Mouse (Mus musculus) olfactory bulb, adult 2 months (tissue): ENCODE data around the gene Spg21.

Experiments
- CTCF ChIP-seq: fragments of 200-500 bp; IDR thresholded peaks from 2 replicates; pipeline ENCODE4 v1.5.1; 2012; ENCODE audit warnings: low read depth, mild to moderate bottlenecking, low read length, moderate library complexity; ENCODE audit not compliant: insufficient read depth
- POLR2A ChIP-seq: fragments of 200-500 bp; IDR thresholded peaks from 2 replicates; pipeline ENCODE4 v1.6.1; 2012; ENCODE audit warnings: mild to moderate bottlenecking, low read depth, low read length, moderate library complexity; ENCODE audit not compliant: insufficient read depth

DNA sequence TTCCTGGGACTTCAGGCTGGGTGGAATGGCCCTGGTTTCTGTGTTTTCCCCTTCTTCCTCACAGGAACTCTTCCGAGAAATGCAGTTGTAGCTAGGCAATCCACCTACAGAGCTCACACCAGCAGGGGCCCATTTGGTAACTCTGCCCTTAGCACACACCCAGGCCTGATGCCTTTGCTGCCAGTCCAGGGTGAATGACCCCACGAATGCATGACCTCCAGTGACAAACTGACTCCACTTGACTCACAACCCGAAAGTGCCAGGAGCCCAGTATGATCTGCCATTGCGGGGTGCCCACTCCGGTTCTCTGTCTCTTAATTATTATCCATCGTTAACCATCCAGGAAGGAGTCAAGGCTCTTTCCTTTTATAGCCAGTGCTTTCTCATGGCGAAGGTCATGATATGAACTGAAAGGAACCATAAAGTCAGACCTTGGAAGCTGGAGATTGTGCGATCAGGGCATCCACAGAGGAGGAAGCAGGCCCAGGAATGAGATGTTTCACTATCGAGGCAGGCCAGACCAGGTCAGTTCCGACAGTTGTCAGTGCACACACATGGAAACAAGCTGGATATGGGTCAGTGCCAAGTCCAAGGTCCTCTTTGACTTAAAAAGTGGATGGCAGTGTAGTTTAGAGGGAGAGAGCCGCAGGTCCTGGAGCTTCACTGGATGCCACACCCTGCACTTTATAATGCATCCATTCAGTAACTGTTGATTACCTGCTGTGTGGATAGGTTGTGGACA is 37.8 kb upstream of the Spg21 start, which contains the start of gene Slc51b:
- TF ChIP-seq CTCF = no peak
- TF ChIP-seq POLR2A = no peak
